Mouse (Mus musculus) lung, postnatal 0 days (tissue): Measurements from ENCODE around the gene Sphk1. TPM values are rescaled to one million over a fixed set of nuclear protein-coding genes. Genes with fewer than 3 reads are reported as not detected.

Experiments
- ATAC-seq: fragments of 200-750 bp; cut with Nextera tagmentation; 2 replicates; pipeline ENCODE4 v1.8.0; 2017; ENCODE audit warnings: moderate library complexity
- DNase-seq: peaks from one replicate; pipeline ENCODE4 v3.0.0-alpha.2; 2016; ENCODE audit warnings: low spot score
- H3K27ac ChIP-seq: fragments of 300-500 bp; sonication (generic); 2 replicates; pipeline ENCODE4 v1.5.1; 2014; ENCODE audit warnings: antibody characterized with exemption, mild to moderate bottlenecking, low read length, mixed read lengths
- H3K27me3 ChIP-seq: fragments of 300-500 bp; sonication (generic); replicated peaks from 2 replicates; pipeline ENCODE4 v1.6.1; 2014; ENCODE audit warnings: low read length, mixed read lengths; ENCODE audit not compliant: insufficient read depth
- H3K36me3 ChIP-seq: fragments of 300-500 bp; sonication (generic); 2 replicates; pipeline ENCODE4 v1.6.1; 2014; ENCODE audit warnings: low read length, mixed read lengths; ENCODE audit not compliant: insufficient read depth
- H3K4me1 ChIP-seq: fragments of 300-500 bp; sonication (generic); 2 replicates; pipeline ENCODE4 v1.6.1; 2014; ENCODE audit warnings: antibody characterized with exemption, low read depth, low read length, mixed read lengths; ENCODE audit not compliant: insufficient read depth
- H3K4me2 ChIP-seq: fragments of 300-500 bp; sonication (generic); replicated peaks from 2 replicates; pipeline ENCODE4 v1.6.1; 2014; ENCODE audit warnings: low read depth, mild to moderate bottlenecking, low read length, moderate library complexity, mixed read lengths
- H3K4me3 ChIP-seq: fragments of 300-500 bp; sonication (generic); 2 replicates; pipeline ENCODE4 v1.5.1; 2014; ENCODE audit warnings: low read depth, low read length
- H3K9ac ChIP-seq: fragments of 300-500 bp; sonication (generic); replicated peaks from 2 replicates; pipeline ENCODE4 v1.6.1; 2014; ENCODE audit warnings: low read depth, mild to moderate bottlenecking
- H3K9me3 ChIP-seq: fragments of 300-500 bp; sonication (generic); 2 replicates; pipeline ENCODE4 v1.6.1; 2016; ENCODE audit warnings: low read length, mixed read lengths
- CTCF ChIP-seq: IDR thresholded peaks from 2 replicates; pipeline ENCODE4 v1.5.1; 2016; ENCODE audit warnings: antibody characterized with exemption, mild to moderate bottlenecking
- EP300 ChIP-seq: IDR thresholded peaks from 2 replicates; pipeline ENCODE4 v1.6.1; 2016; ENCODE audit warnings: antibody characterized with exemption, mild to moderate bottlenecking, control low read depth
- WGBS: fragments of 180-500 bp; shearing (Covaris S2); extraction: QIAGEN DNeasy Blood & Tissue Kit; methylation state at CpG from one replicate; pipeline ENCODE4 v1.1.7; 2014; 5-methylcytosine and 5-hydroxymethylcytosine counted together
- polyA plus RNA-seq: library from polyadenylated mRNA; unstranded; fragments of >200 nt; fragmentation: Nextera tagmentation; extraction: Ambion mirVana; gene quantifications from 2 replicates; pipeline ENCODE4 v1.2.1, GENCODE M21; 2015

The Sphk1 gene
- polyA plus RNA-seq, 1 experiment from 2014 or later: 56.3 TPM

GRCm38 (mm10) chr11:116533341-116534153 is 2.8 kb downstream of the Sphk1 start:
- ATAC-seq (peak; percentile 40), DNase-seq (peak; percentile 63)
- peak overlapping the region; percentile 92 for H3K27ac ChIP-seq
- H3K4me3 ChIP-seq: peak overlapping the region; percentile 55
- H3K36me3 ChIP-seq: peaks cover 9% of the 10 kb centered on the region; the same call in 1 of the 2 replicates
- TF ChIP-seq EP300 (peak; percentile 78), CTCF (peak; percentile 0; the same call in 1 of the 2 replicates)
- H3K4me2 ChIP-seq: peak overlapping the region; percentile 86
- 3% methylated on average over 59 of the region's 63 CpGs for WGBS
- H3K9me3 ChIP-seq: no peaks in the 10 kb centered on the region
- peaks cover 6% of the 10 kb centered on the region; the same call in 1 of the 2 replicates for H3K4me1 ChIP-seq
- H3K27me3 ChIP-seq: no peaks in the 10 kb centered on the region; the same call in 1 of the 2 replicates
- H3K9ac ChIP-seq: peak overlapping the region; percentile 69

GRCm38 (mm10) chr11:116534154-116534865 is 3.6 kb downstream of the Sphk1 start:
- peak; percentile 59 for ATAC-seq
- TF ChIP-seq EP300 (no peak), CTCF (peak; percentile 89)
- peak overlapping the region; percentile 69 for H3K9ac ChIP-seq

GRCm38 (mm10) chr11:116536685-116537084 is 6.0 kb downstream of the Sphk1 start:
- Histone ChIP-seq H3K27me3 (no peaks in the 10 kb centered on the region), H3K9me3 (no peaks in the 10 kb centered on the region), H3K27ac (no peak overlapping the region), H3K9ac (no peak overlapping the region), H3K4me3 (no peak overlapping the region), H3K36me3 (peaks cover 35% of the 10 kb centered on the region), H3K4me2 (no peak overlapping the region), H3K4me1 (no peaks in the 10 kb centered on the region; the same call in 1 of the 2 replicates)
- WGBS: 85% methylated on average over 7 of the region's 7 CpGs
- TF ChIP-seq CTCF (no peak), EP300 (no peak)
- DNase-seq (no peak), ATAC-seq (no peak)

More at GRCm38 (mm10) chr11:116534154-116534865, 3.6 kb downstream of the Sphk1 start:
- Histone ChIP-seq H3K4me1 (peaks cover 6% of the 10 kb centered on the region; the same call in 1 of the 2 replicates), H3K36me3 (peaks cover 17% of the 10 kb centered on the region; the same call in 1 of the 2 replicates), H3K27ac (peak overlapping the region; percentile 92), H3K27me3 (no peaks in the 10 kb centered on the region; the same call in 1 of the 2 replicates), H3K4me2 (peak overlapping the region; percentile 86), H3K9me3 (no peaks in the 10 kb centered on the region), H3K4me3 (peak overlapping the region; percentile 55)
- DNase-seq: peak; percentile 90
- 13% methylated on average over 20 of the region's 20 CpGs for WGBS

- no peaks in the 10 kb centered on the region for H3K9me3 ChIP-seq
- ATAC-seq: no peak
- TF ChIP-seq CTCF (no peak), EP300 (no peak)
- peaks cover 35% of the 10 kb centered on the region for H3K36me3 ChIP-seq
- no peak overlapping the region for H3K27ac ChIP-seq
- H3K4me3 ChIP-seq: no peak overlapping the region
- no peaks in the 10 kb centered on the region; the same call in 1 of the 2 replicates for H3K4me1 ChIP-seq
- H3K27me3 ChIP-seq: no peaks in the 10 kb centered on the region
- H3K4me2 ChIP-seq: no peak overlapping the region
- H3K9ac ChIP-seq: no peak overlapping the region
- WGBS: 65% methylated on average over 5 of the region's 5 CpGs
- no peak for DNase-seq
Observed at GRCm38 (mm10) chr11:116537388-116537787, 6.7 kb downstream of the Sphk1 start.

- no peak for TF ChIP-seq EP300
- no peak for TF ChIP-seq CTCF
- Histone ChIP-seq H3K9me3 (no peaks in the 10 kb centered on the region), H3K27me3 (no peaks in the 10 kb centered on the region), H3K36me3 (peaks cover 40% of the 10 kb centered on the region), H3K27ac (no peak overlapping the region), H3K4me3 (no peak overlapping the region), H3K4me2 (no peak overlapping the region), H3K9ac (no peak overlapping the region), H3K4me1 (no peaks in the 10 kb centered on the region)
- DNase-seq: no peak
- WGBS: 88% methylated on average over 12 of the region's 12 CpGs
- ATAC-seq: no peak
Observed at GRCm38 (mm10) chr11:116538142-116538735, 7.5 kb downstream of the Sphk1 start.

- H3K27me3 ChIP-seq: no peaks in the 10 kb centered on the region
- ATAC-seq (no peak), DNase-seq (no peak)
- WGBS: 92% methylated on average over 11 of the region's 11 CpGs
- TF ChIP-seq CTCF (no peak), EP300 (no peak)
- no peaks in the 10 kb centered on the region for H3K9me3 ChIP-seq
- H3K27ac ChIP-seq: no peak overlapping the region
- peaks cover 59% of the 10 kb centered on the region for H3K36me3 ChIP-seq
- H3K4me3 ChIP-seq: no peak overlapping the region
- no peaks in the 10 kb centered on the region for H3K4me1 ChIP-seq
- H3K4me2 ChIP-seq: no peak overlapping the region
- no peak overlapping the region for H3K9ac ChIP-seq
Observed at GRCm38 (mm10) chr11:116541183-116541582, 10.5 kb downstream of the Sphk1 start.
